Mouse (Mus musculus) granulocyte monocyte progenitor cell, adult 5-6 weeks (primary cell): ENCODE results near the gene Ssr1. TPM values are rescaled to one million over a fixed set of nuclear protein-coding genes. Genes with fewer than 3 reads are reported as not detected.

Experiments
- ATAC-seq: replicated peaks from 2 replicates; pipeline ENCODE4 v1.8.0; 2016; ENCODE audit warnings: mild to moderate bottlenecking, moderate TSS enrichment, inconsistent platforms; ENCODE audit not compliant: poor library complexity, severe bottlenecking
- total RNA-seq, 2 experiments: library from RNA; stranded (forward) in 1 of 2; stranded (reverse) in 1 of 2; fragments of 200-712, 200-1000 nt in 1 of 2; fragments of >200 nt in 1 of 2; fragmentation: Nextera tagmentation in 1 of 2; gene quantifications; 2 replicates each; pipeline ENCODE4 v1.2.3; 2014 to 2017

Gene Ssr1
- total RNA-seq, 2 experiments from 2014 or later: 144 to 333 TPM

DNA sequence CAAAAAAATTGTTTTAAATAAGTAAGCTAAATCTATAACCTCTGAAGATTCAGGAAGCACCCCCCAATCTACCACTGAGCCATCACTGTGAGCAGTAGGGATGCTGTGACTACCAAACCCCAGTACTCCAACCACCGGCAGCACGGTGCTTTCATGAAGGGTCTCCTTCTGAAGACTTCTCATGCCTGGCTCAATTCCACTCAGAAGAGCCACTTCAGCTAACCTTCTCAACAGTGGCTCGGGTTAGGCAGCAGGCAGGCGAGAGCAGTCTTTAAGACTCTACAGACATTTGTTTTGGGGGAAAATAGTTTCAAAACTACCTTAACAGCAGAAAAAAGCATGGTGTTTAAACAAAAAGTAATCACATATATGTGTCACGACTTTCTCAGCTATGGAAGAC lies 13.0 kb downstream of the Ssr1 start:
- ATAC-seq: no peak

- ATAC-seq: no peak
Measured at GRCm38 (mm10) chr13:37980346-37980745, 13.7 kb downstream of the Ssr1 start.

GRCm38 (mm10) chr13:37979506-37979905 lies 14.5 kb downstream of the Ssr1 start:
- no peak for ATAC-seq

GRCm38 (mm10) chr13:37974731-37975130 lies 19.3 kb downstream of the Ssr1 start:
- no peak for ATAC-seq

- no peak for ATAC-seq
Measured at GRCm38 (mm10) chr13:37974036-37974435, 20.0 kb downstream of the Ssr1 start.

DNA sequence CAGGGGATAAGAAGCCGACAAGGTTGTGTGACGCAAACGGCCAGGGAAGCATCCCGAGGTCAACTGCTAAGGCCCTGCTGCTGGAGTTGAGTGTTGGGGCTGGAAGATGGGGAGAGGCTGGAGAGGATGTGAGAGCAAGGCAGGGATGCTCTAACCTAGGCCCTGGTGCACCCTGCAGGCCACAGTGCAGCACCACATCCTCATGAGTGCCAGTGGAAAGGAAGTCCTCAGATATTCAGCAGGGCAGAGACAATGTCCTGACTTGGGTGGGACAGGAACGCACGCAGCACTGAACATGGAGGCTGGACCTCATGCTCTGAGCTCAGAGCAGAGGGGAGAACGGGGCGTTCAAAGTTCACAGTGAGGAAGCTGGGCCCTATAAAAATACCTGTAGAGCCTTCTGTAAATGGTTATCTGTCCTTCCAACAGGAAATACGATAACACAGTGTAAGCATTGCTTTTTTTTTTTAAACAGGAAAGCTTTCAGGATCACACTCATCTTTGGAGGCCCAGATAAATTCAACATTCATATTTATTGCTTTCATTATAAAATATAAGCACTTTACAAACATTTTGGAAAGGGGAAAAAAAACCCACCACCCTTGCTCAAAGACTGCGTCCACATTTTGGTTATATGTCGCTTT lies 23.0 kb downstream of the Ssr1 start:
- ATAC-seq: peak; percentile 42

- ATAC-seq: no peak
Measured at GRCm38 (mm10) chr13:37969988-37970387, 24.0 kb downstream of the Ssr1 start.

- peak; percentile 65 for ATAC-seq
Measured at GRCm38 (mm10) chr13:37969337-37969736, 24.7 kb downstream of the Ssr1 start.

DNA sequence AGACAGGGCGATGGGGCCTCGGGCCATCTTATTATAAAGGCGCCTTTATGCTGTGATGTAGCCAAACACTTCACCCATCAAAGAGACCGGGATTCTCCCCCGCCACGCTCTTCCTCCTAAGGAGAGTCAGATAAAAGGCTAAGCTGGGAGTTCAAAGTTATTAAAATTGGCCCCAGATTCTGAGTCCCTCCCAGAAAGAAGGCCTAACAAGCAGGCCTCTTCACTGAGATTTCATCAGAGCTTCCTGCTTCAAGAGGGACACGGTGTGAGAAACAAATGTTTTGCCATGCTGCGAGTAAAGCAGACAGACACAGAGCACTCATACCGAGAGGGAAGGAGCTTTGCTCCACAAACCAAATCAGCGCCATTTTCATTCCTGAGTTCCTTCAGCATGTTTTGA lies 26.5 kb downstream of the Ssr1 start:
- ATAC-seq: no peak

- ATAC-seq: no peak
Measured at GRCm38 (mm10) chr13:37967052-37967437, 27.0 kb downstream of the Ssr1 start.

DNA sequence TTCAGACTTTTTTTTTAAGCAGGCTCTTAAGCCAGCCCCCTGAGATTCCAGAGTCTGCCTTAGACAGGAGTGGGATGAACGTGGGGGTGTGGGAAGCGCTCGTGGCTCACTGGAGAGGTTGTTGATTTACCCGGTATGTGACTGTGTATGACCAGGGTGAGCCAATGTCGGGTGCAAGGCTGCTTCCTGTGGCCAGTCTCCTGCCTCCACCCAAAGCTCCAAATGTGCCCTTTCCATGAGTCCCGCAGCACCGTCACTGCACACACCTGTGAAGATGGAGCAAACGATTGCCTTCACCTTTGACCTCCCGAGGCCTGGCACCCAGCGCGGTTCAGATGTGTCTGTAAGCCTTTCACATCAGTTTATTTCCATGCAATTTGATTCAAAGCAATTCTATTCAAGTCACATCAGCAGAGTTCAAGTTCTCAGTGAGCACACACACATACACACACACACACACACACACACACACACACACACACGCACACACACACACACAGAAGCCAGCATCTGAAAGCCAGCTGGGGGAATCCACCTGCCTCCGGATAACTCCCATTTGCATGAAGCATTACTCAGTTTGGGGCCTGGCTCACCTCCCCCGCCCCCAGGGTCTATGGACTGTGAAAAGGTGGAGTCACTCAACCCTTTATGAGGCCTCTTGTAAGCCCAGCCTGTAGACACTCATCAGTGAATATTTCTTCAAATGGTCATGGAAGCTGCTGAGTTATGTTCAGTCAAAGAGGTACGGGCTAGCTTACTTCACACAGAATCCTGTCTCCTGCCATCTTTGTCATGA lies 27.6 kb downstream of the Ssr1 start:
- no peak for ATAC-seq

- peak; percentile 34 for ATAC-seq
Measured at GRCm38 (mm10) chr13:37965126-37965914, 28.7 kb downstream of the Ssr1 start.

DNA sequence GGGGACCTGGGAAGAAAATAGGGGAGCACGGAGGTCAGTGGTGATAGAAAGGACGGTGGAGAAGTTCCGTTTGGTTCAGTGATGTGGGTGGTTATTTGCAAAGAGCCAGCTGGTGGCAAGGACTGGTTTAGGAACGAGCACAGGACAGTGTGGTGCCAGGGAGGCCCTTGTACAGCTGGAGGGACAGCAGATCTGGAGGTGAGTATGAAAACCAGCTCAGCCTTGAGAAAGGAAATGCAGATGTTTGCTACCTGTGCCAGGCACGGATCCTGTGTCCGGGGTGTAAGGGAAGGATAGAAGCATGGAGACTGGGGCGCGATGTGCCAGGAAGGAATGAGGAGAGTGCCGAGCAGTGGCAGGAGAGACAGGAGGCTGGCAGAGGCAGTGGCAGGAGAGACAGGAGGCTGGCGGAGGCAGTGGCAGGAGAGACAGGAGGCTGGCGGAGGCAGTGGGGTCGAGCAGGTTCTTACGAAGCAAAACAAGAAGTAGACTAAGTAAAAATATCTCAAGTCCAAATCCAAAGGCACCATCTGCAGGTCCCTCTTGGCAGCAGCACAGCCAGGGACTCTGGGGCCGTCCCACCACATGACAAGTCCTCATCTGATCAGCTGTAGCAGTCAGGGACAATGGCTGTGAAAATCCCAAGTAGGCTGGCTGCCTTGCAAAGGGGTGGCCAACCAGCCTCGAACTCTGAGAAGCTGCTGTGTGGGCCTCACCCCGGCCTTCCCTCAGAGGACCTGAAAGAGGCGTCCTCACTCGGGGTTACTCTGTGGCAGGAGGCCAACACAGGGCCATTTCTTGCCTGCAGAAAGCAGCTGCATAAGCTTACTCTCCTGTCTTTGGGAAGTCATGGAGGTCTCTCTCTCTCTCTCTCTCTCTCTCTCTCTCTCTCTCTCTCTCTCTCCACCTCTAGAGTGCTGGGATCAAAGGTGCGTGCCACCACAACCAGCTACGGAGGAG lies 29.6 kb downstream of the Ssr1 start:
- 0 out of 2 replicates have a peak, but pooled peaks have one; percentile 3 for ATAC-seq

DNA sequence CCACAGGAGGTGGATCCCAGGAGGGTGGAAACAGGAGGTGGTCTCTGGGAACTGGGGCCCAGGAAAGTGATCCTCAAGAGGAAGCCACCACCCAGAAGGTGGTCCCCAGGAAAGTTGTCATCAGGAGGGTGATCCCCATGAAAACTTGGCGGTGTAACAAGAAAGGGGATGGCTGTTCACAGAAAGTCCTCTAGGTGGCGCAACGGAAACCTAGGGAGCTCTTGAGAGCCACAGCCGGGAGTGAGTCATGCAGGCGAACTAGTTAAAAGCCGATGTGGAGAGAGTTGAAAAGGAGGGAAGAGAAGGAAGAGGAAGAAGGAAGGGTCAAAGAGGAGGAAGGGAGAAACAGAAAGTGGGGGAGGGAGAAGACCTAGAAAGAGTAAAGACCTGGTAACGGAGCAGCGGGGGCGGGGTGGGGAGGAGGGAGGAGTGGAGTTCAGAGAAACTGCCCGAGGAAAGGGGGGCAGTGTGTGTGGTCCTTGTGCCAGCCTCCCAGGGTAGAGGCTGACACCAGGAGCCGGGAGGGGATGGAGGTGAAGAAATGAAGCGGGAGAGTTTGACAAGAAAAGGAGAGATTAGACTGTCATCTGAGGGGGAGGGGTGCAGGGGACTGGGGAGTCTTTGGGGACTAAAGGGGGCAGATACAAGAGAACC lies 30.5 kb downstream of the Ssr1 start:
- peak; percentile 54 for ATAC-seq

GRCm38 (mm10) chr13:37962541-37962940 lies 31.5 kb downstream of the Ssr1 start:
- ATAC-seq: no peak

- ATAC-seq: no peak
Measured at GRCm38 (mm10) chr13:37959936-37960335, 34.1 kb downstream of the Ssr1 start.

DNA sequence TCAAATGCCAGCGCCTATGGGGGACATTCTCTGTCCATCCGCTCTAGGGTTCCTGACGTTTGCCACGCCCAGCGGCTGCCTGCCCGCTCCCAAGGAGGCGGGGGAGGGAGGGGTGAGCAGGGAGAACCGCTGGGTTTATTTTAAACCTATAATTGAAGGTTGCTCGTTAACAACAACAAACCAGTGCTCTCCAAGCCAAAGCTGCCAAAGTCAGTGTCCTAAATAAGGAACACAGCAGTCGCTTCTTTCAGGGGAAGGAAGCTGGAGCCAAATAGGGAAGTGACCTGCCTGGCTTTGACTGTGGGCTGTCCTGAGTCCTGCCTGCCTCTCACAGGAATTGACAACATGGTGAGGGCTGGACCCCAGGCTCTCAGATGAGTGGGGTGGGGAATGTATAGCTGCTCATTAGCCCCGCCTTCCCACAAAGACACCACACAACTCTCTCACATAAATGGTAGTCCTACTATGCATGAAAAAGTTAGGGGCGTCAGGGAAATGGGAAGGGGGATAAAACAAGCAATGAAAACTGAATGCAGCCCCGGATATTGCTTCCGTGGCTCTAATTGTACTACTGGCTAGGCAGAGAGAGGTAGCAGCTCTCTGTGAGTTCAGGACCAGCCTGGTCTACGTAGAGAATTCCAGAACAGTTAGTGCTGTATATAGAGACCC lies 34.6 kb downstream of the Ssr1 start:
- ATAC-seq: peak; percentile 74

DNA sequence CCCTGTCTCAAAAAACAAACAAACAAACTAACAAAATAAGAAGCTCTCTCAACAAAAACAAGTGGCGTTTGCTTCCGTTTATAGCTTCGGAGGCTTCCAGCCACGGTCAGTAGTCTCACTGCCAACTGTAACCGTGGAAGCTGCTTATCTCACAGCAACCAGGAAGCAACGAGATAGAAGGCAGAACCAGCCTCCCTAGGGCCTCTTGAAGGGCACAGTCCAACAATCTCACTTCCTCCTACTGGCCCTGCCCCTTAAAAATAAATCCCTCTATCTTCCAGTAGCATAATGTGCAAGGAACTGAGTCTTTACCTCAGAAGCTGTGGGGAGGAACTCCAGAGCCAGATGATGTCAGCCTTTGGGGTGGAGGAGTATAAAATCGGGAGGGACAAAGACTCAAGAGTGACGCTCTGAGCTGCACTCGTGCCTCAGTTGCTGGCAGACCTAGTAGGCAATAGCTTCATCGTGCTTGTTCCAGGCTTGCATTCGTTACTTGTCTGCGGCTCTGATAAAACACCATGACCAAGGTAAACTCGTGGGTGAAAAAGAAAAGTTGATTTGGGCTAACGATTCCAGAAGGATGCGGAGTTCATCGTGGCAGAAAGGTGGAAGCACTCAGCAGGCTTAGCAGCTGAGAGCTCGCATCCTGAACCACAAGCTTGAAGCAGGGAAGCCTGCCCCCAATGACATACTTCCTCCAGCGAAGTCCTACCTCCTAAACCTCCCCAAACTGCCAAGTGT lies 35.3 kb downstream of the Ssr1 start:
- ATAC-seq: peak; percentile 62
